Mouse (Mus musculus): Measurements from ENCODE around the gene Ofcc1.

Ofcc1 gene

DNA sequence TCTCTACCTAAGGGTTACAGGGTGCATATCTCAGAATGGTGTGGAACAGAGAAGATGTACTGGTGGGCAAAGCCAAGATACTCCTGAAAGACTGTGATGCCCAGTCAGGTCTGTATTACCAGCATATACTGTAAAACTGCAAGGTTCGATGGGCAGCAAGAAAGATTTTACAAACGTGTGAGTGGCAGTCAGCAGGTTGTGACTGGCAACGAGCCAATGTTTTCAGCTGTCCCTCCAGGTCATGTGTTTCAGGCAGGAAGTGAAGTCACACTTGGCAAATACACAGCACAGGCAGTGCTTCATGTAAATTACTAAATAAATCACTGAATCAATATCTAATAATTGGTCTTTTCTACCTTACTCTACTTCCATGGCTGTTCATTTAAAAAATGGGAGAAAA lies at the start of gene Ofcc1:
Ofcc1 (minus strand) TSS at position 163 of the 400 bp plus-strand sequence.
- in situ Hi-C loops (cut with MseI, MboI), result no loop called here

DNA sequence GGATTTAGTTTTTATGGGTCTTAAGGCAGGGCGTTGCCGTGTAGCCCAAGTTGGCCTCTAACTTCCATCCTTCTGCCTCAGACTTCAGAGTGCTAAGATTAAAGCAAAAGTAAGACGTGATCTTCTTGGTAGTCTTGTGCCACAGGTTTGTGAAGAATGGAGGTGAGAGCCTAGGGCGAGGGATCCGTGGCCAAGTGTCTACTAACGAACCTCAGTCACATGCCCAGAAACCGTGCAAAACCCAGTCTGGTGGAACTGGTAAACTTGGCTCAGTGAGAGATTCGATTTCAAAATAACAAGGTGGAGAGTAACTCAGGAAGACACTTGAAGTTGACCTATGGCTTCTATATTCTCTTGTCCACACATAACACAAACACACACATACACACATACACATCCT lies 28.9 kb upstream of the Ofcc1 start:
- in situ Hi-C loops (cut with MseI, MboI), result no loop called here

DNA sequence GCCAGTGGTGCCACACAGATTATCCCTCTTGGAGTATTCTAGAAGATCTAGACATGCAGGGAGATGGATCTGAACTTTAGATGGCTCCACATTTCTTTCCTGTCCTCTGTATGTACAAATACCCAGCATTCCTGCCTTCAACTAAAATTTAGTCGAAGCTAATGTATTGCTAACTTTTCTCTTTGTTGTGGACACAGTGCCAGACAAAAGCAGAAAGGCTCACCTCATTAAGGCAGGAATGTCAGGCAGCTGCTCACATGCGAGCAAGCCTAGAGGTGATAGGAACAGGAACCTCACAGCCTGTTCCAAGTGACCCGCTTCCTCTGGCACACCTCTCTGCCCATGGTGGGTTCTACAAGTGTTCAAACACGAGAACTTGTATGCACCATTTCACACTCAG lies 26.2 kb upstream of the Ofcc1 start:
- in situ Hi-C loops (cut with MseI, MboI), result no loop called here

DNA sequence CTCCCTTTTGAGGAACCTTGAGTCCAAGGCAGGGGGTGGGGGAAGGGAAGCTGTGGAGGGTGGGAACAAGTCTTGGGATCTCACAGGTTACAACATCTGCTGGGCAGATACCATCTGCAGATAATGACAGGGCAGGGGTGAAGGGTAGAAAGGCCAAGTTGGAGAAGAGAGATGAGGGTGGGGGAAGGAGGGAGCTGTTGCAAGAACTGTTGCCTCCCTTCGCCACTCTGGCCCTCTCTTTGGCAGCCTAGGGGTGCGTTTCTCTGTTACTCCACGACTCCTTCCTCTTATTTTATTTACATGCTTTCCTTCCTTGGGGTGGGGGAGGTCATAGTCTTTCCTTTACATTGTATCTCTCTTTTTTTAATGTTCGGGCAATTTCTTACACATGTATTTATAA lies 23.7 kb upstream of the Ofcc1 start:
- in situ Hi-C loops (cut with MseI, MboI), result no loop called here

GRCm38 (mm10) chr13:40376773-40377172 lies 15.5 kb upstream of the Ofcc1 start:
- in situ Hi-C loops (cut with MseI, MboI), result no loop called here

DNA sequence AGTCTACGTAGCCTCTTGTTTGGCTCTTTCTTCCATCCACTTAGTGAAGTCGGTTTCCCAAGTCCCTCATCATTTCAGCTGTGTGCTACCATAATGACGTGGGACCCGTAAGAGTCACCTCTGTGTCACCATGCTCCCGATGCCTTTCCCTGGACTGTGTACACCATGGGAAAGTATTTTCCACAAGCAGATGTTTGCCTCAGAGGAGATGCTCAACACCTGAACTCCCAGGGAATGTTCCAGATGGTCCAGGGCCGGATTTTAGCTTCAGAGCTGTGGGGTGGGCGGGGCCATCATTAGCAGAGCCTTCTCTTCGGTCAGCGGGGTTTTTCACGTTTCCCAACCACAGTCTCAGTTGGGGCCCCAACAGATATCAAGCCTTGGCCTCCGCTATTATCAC lies 5.5 kb upstream of the Ofcc1 start:
- in situ Hi-C loops (cut with MseI, MboI), result no loop called here

- in situ Hi-C loops (cut with MseI, MboI), result no loop called here
Observed at GRCm38 (mm10) chr13:40364855-40365254, 3.6 kb upstream of the Ofcc1 start.

DNA sequence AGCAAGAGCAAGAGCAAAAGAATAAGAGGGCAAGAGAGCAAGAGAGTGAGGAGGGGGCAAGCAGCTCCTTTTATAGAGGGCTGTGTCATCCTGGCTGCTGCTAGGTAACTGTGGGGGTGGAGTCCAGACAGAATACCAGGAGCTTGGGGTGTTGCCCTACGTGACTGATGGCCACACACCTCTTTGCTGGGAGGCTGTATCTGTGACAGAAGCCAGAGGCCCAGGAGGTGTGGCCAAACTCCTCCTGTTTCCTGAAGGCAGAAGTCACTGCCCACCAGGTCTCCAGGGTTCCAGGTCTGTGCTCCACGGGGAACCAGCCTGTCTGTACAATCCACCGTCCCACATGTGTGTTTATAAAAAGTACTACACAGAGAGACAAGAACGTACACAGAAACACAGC lies 558 bp downstream of the Ofcc1 start:
- in situ Hi-C loops (cut with MseI, MboI), result no loop called here

DNA sequence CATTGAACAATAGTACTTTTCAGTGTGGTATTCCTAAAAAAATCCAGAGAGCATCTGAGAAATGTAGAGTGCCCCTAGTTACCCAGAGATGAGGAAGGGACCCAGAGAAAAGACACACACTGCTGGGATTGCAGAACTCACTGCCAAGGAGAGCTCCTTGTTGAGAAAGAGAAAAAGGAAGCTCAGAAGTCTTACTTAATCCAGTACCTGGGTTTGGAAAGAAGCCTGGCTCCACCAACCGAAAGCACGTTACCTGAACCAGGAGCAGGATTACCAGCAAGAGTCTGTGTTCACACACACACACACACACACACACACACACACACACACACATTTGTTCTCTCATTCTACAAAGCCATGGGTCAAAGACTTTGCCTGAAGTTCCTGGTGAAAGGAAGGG lies 14.2 kb downstream of the Ofcc1 start:
- in situ Hi-C loops (cut with MseI, MboI), result no loop called here

GRCm38 (mm10) chr13:40323301-40323700 lies 37.9 kb downstream of the Ofcc1 start:
- in situ Hi-C loops (cut with MseI, MboI), result no loop called here

GRCm38 (mm10) chr13:40320814-40321525 lies 40.3 kb downstream of the Ofcc1 start:
- in situ Hi-C loops (cut with MseI, MboI), result no loop called here

DNA sequence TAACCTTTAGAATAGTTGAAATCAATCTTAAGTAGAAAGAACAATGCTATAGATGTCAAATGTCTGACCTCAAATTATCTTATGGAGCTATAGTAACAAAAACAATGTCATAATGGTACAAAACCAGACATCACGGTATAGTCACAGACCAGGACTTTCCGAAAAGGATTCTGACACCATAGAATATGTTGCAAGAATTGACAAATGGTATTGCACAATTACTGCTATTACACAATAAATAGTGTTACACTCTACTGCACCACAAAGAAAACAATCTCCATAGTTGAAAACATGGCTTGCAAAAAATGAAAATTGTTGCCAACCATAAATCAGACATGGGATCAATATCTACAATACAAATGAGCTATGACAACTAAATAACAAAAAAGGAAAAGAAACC lies 43.5 kb downstream of the Ofcc1 start:
- in situ Hi-C loops (cut with MseI, MboI), result no loop called here

DNA sequence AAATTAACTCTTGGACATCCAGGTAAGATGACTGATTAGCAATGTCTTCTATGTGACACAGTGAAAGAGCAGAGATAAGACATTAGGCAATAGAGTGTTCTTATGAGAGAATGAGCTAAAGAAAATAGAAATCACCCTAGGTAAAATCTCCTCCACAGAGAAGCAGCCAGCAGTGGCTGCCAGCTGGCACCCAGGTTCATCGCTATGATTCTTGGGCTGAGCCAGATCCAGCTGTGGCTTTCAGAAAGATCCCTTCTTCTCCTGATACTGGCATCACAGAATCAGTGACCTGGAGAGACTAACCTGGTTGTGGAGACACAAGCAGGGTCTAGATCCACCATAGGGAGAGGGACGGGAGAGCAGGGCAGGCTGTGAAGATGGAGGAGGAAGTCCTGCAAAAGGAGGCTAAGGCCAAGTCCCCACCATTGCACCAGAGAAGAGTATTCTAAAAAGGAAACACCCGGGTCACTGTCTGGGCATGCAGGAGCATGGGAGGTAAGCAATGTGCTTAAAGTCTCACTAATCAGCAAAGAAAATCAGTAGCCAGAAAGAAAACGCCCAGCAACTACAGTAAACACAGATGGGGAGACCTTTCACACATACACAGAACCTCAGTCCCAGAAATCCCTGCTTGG lies 46.0 kb downstream of the Ofcc1 start:
- in situ Hi-C loops (cut with MseI, MboI), result no loop called here

- in situ Hi-C loops (cut with MseI, MboI), result no loop called here
Observed at GRCm38 (mm10) chr13:40292891-40293290, 68.4 kb downstream of the Ofcc1 start.

DNA sequence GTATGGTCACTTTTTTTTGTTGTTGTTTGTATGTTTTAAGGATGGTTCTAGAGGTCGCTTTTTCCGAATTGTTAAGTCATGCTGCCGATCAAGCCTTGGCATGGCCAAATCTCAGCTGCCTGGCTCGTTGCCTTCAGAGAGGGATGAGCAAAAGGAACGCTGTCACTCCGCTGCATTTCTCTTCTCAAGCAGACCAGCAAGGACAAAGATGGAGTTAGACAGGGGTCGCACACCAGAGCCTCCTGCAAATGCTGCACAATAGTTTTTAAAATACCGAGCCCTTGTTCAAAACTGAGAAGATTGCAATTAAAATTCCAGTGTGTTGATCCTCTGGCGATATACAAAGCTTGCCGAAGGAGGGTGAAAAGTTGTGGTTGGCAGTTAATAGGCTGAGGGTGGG lies 70.4 kb downstream of the Ofcc1 start:
- in situ Hi-C loops (cut with MseI, MboI), result no loop called here

DNA sequence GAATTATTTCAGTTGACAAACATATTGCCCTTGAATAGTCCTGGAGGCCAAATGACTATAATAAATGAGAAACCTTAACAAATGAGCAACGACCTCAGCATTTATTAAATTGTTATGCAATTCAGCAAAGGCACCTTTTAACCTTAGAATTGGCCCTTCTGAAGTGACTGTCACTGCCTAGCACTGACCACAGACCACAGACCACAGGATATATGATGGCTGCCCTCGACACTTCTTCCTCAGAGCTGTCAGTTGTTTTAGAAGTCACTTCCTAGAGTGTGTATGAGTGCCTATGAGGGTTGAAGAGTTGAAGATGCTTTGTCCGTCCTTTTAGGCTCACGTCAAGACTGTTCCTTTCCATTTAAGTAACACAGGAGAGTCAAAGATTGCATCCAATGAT lies 72.6 kb downstream of the Ofcc1 start:
- in situ Hi-C loops (cut with MseI, MboI), result no loop called here

DNA sequence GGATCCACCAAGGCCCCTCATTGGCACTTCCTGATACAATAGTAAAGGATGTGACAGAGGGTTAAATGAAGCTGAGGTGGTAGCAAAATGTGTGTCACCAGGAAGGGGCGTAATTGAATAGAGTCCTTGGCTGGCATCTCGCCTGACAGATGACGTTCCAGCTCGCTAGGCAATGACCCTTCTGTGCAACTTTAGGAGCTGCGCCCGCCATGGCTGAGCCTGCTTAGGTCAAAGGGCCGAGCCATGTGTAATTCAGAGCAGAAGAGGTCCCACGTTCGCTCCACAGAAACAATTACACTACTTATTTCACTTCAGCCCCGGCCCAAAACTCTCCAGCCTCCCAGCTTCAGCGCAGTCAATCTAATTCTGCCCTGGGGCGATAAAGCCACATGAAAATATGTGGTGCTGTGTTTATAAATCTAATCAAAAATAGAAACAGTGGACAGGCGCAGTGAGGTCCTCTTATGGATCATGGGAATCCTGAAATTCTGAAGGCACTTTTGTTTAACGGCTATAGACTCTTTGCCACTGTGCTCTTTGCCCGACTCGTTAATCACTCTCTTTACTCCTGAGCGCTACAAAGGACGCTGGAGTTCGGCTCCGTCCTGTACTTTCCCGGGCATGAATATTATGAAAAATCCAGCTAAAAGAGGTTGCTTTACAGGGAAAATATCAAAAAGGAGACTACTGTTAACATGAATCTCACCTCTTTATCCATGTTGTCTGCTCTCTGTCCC lies 73.8 kb downstream of the Ofcc1 start:
- in situ Hi-C loops (cut with MseI, MboI), result no loop called here

DNA sequence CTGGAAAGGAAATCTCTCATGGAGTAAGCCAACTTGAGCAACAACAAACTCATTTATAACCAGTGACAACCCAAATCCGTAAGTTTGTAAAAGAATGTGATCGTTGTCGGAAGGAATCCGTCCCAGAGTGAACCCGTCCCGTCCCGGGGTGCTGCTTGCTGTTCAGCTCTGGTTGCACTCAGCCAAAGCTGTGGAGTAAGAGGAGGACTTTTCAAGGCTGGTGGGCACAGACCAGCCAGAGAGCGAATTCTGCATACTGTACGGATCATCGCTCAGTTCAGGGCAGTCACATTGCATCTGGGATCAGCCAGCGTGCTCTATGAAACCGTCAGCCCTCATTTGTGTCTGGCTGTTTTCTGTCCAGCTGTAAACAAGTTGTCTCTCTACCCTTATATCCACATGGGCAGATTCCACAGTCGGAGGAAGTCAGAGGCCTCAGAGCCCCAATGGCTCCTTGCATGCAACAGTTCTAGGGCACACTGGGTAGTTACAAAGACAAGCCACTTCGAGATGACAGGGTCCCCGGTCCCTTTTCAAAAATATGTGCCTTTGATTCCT lies 75.9 kb downstream of the Ofcc1 start:
- in situ Hi-C loops (cut with MseI, MboI), result no loop called here

- in situ Hi-C loops (cut with MseI, MboI), result no loop called here
Observed at GRCm38 (mm10) chr13:40280616-40281015, 80.6 kb downstream of the Ofcc1 start.

GRCm38 (mm10) chr13:40267546-40267945 lies 93.7 kb downstream of the Ofcc1 start:
- in situ Hi-C loops (cut with MseI, MboI), result no loop called here

- in situ Hi-C loops (cut with MseI, MboI), result no loop called here
Observed at GRCm38 (mm10) chr13:40263087-40263807, 98.0 kb downstream of the Ofcc1 start.

GRCm38 (mm10) chr13:40258757-40259156 lies 102.5 kb downstream of the Ofcc1 start:
- in situ Hi-C loops (cut with MseI, MboI), result no loop called here

Measured in mouse trophoblast stem cell (cell line).